Mouse (Mus musculus) intestine, embryonic 14.5 days (tissue): ENCODE measurements at regions not wholly inside any gene's neighbourhood (a gene's known extent, or its start where the extent isn't known, plus 50 kb on each side); places are given as distances from the start of the nearest gene placed in this dataset.
A peak's percentile ranks its signal among the peaks of the same experiment; 100 is the strongest.

Source experiments
- ATAC-seq: fragments of 200-750 bp; cut with Nextera tagmentation; replicated peaks from 2 replicates; pipeline ENCODE4 v1.8.0; 2017; ENCODE audit warnings: low read depth, moderate number of reproducible peaks, moderate TSS enrichment, moderate library complexity; ENCODE audit not compliant: low FRiP score, low TSS enrichment
- DNase-seq: peaks from one replicate; pipeline ENCODE4 v3.0.0-alpha.2; 2018; ENCODE audit warnings: low spot score
- H3K27ac ChIP-seq: fragments of 300-500 bp; sonication (generic); 2 replicates; pipeline ENCODE4 v1.5.1; 2014; ENCODE audit warnings: low read depth, mild to moderate bottlenecking, control low read depth
- H3K27me3 ChIP-seq: fragments of 300-500 bp; sonication (generic); replicated peaks from 2 replicates; pipeline ENCODE4 v1.6.1; 2014; ENCODE audit warnings: low read length, control low read depth; ENCODE audit not compliant: control insufficient read depth, insufficient read depth
- H3K36me3 ChIP-seq: fragments of 300-500 bp; sonication (generic); 2 replicates; pipeline ENCODE4 v1.6.1; 2014; ENCODE audit warnings: low read length, control low read depth; ENCODE audit not compliant: control insufficient read depth, insufficient read depth
- H3K4me1 ChIP-seq: fragments of 300-500 bp; sonication (generic); replicated peaks from 2 replicates; pipeline ENCODE4 v1.6.1; 2014; ENCODE audit warnings: low read length, control low read depth, mixed read lengths; ENCODE audit not compliant: control insufficient read depth, insufficient read depth
- H3K4me2 ChIP-seq: fragments of 300-500 bp; sonication (generic); 2 replicates; pipeline ENCODE4 v1.6.1; 2014; ENCODE audit warnings: low read length
- H3K4me3 ChIP-seq: fragments of 300-500 bp; sonication (generic); 2 replicates; pipeline ENCODE4 v1.5.1; 2014; ENCODE audit warnings: low read depth, low read length, control low read depth, mixed read lengths
- H3K9ac ChIP-seq: fragments of 300-500 bp; sonication (generic); 2 replicates; pipeline ENCODE4 v1.6.1; 2014; ENCODE audit warnings: mild to moderate bottlenecking, low read length
- H3K9me3 ChIP-seq: fragments of 300-500 bp; sonication (generic); 2 replicates; pipeline ENCODE4 v1.6.1; 2016; ENCODE audit warnings: low read length, control low read depth; ENCODE audit not compliant: control insufficient read depth
- WGBS: fragments of 180-500 bp; shearing (Covaris S2); extraction: QIAGEN DNeasy Blood & Tissue Kit; methylation state at CpG from one replicate; pipeline ENCODE4 v1.1.7; 2014; 5-methylcytosine and 5-hydroxymethylcytosine counted together

GRCm38 (mm10) chr10:98745409-98745808 is 168.8 kb upstream of the Atp2b1 start:
- no peaks in the 10 kb centered on the region for H3K36me3 ChIP-seq
- no peak overlapping the region for H3K4me2 ChIP-seq
- H3K27ac ChIP-seq, result no peak overlapping the region
- no peak overlapping the region for H3K9ac ChIP-seq
- H3K4me3 ChIP-seq, result no peak overlapping the region
- WGBS, result 81% methylated on average over 2 of the region's 2 CpGs
- no peaks in the 10 kb centered on the region for H3K9me3 ChIP-seq
- no peaks in the 10 kb centered on the region for H3K27me3 ChIP-seq
- no peak for ATAC-seq
- peaks cover 5% of the 10 kb centered on the region; the same call in 1 of the 2 replicates for H3K4me1 ChIP-seq
- no peak for DNase-seq

- WGBS, result 87% methylated on average over 5 of the region's 5 CpGs
- H3K9me3 ChIP-seq, result no peaks in the 10 kb centered on the region
- no peaks in the 10 kb centered on the region for H3K27me3 ChIP-seq
- H3K4me2 ChIP-seq, result no peak overlapping the region
- ATAC-seq (no peak), DNase-seq (no peak)
- no peak overlapping the region for H3K27ac ChIP-seq
- H3K36me3 ChIP-seq, result no peaks in the 10 kb centered on the region
- peaks cover 5% of the 10 kb centered on the region; the same call in 1 of the 2 replicates for H3K4me1 ChIP-seq
- H3K4me3 ChIP-seq, result no peak overlapping the region
- H3K9ac ChIP-seq, result no peak overlapping the region
Observed at GRCm38 (mm10) chr10:98745861-98746260, 168.3 kb upstream of the Atp2b1 start.

- H3K4me1 ChIP-seq, result peaks cover 13% of the 10 kb centered on the region; the same call in 1 of the 2 replicates
- no peak overlapping the region for H3K27ac ChIP-seq
Observed at GRCm38 (mm10) chr10:98748856-98749583, 165.2 kb upstream of the Atp2b1 start.

GRCm38 (mm10) chr10:98749584-98749947 is 164.6 kb upstream of the Atp2b1 start:
- peaks cover 13% of the 10 kb centered on the region; the same call in 1 of the 2 replicates for H3K4me1 ChIP-seq
- H3K36me3 ChIP-seq, result no peaks in the 10 kb centered on the region
- 86% methylated on average over 4 of the region's 4 CpGs for WGBS
- no peak for DNase-seq
- no peak overlapping the region for H3K9ac ChIP-seq
- H3K4me2 ChIP-seq, result no peak overlapping the region
- no peak overlapping the region for H3K4me3 ChIP-seq
- no peak overlapping the region for H3K27ac ChIP-seq
- no peaks in the 10 kb centered on the region for H3K9me3 ChIP-seq
- ATAC-seq, result no peak
- no peaks in the 10 kb centered on the region for H3K27me3 ChIP-seq

More at GRCm38 (mm10) chr10:98748856-98749583, 165.2 kb upstream of the Atp2b1 start:
- no peaks in the 10 kb centered on the region for H3K36me3 ChIP-seq
- no peaks in the 10 kb centered on the region for H3K9me3 ChIP-seq
- H3K9ac ChIP-seq, result no peak overlapping the region
- no peak overlapping the region for H3K4me2 ChIP-seq
- WGBS, result 40% methylated on average over 3 of the region's 3 CpGs
- ATAC-seq, result no peak
- no peak overlapping the region for H3K4me3 ChIP-seq
- no peaks in the 10 kb centered on the region for H3K27me3 ChIP-seq
- DNase-seq, result no peak

GRCm38 (mm10) chr10:98751376-98752058 is 162.7 kb upstream of the Atp2b1 start:
- no peak overlapping the region for H3K4me2 ChIP-seq
- no peaks in the 10 kb centered on the region for H3K36me3 ChIP-seq
- ATAC-seq (peak; percentile 82), DNase-seq (peak; percentile 58)
- H3K9ac ChIP-seq, result no peak overlapping the region
- no peaks in the 10 kb centered on the region for H3K9me3 ChIP-seq
- 33% methylated on average over 11 of the region's 11 CpGs for WGBS
- H3K4me3 ChIP-seq, result no peak overlapping the region
- peaks cover 13% of the 10 kb centered on the region; the same call in 1 of the 2 replicates for H3K4me1 ChIP-seq
- H3K27ac ChIP-seq, result no peak overlapping the region
- H3K27me3 ChIP-seq, result no peaks in the 10 kb centered on the region

GRCm38 (mm10) chr10:98761080-98761479 is 153.1 kb upstream of the Atp2b1 start:
- ATAC-seq, result no peak
- Histone ChIP-seq H3K4me1 (no peaks in the 10 kb centered on the region), H3K36me3 (no peaks in the 10 kb centered on the region), H3K9ac (no peak overlapping the region), H3K4me2 (no peak overlapping the region), H3K27me3 (no peaks in the 10 kb centered on the region), H3K4me3 (no peak overlapping the region), H3K27ac (no peak overlapping the region), H3K9me3 (peaks cover 3% of the 10 kb centered on the region; the same call in 1 of the 2 replicates)
- no peak for DNase-seq

GRCm38 (mm10) chr10:98765786-98766419 is 148.3 kb upstream of the Atp2b1 start:
- H3K27me3 ChIP-seq, result no peaks in the 10 kb centered on the region
- H3K36me3 ChIP-seq, result no peaks in the 10 kb centered on the region
- DNase-seq, result no peak
- H3K27ac ChIP-seq, result no peak overlapping the region
- no peak overlapping the region for H3K4me2 ChIP-seq
- no peak overlapping the region for H3K4me3 ChIP-seq
- 73% methylated on average over 11 of the region's 11 CpGs for WGBS
- peaks cover 3% of the 10 kb centered on the region; the same call in 1 of the 2 replicates for H3K9me3 ChIP-seq
- ATAC-seq, result no peak
- no peaks in the 10 kb centered on the region for H3K4me1 ChIP-seq
- H3K9ac ChIP-seq, result no peak overlapping the region

- no peak overlapping the region for H3K27ac ChIP-seq
- ATAC-seq (no peak), DNase-seq (no peak)
- no peak overlapping the region for H3K9ac ChIP-seq
- H3K27me3 ChIP-seq, result no peaks in the 10 kb centered on the region
- no peaks in the 10 kb centered on the region for H3K9me3 ChIP-seq
- WGBS, result 67% methylated on average over 1 of the region's 1 CpGs
- no peaks in the 10 kb centered on the region for H3K4me1 ChIP-seq
- H3K4me2 ChIP-seq, result no peak overlapping the region
- no peak overlapping the region for H3K4me3 ChIP-seq
- no peaks in the 10 kb centered on the region for H3K36me3 ChIP-seq
Observed at GRCm38 (mm10) chr10:98779783-98780182, 134.4 kb upstream of the Atp2b1 start.
